Mouse (Mus musculus): ENCODE data around the gene Trub1. TPM values are rescaled to one million over a fixed set of nuclear protein-coding genes. Genes with fewer than 3 reads are reported as not detected.
A peak's percentile ranks its signal among the peaks of the same experiment; 100 is the strongest.

Gene Trub1
- polyA plus RNA-seq, 1 experiment: 25.9 TPM

GRCm38 (mm10) chr19:57437042-57437441, 15.7 kb upstream of the Trub1 start:
- Histone ChIP-seq H3K4me1 (ENCODE audit: control insufficient read depth, insufficient read depth, low read length) (no peaks in the 10 kb centered on the region), H3K27ac (ENCODE audit: insufficient read depth, low read length) (no peak overlapping the region), H3K4me3 (ENCODE audit: insufficient read depth, low read length) (no peak overlapping the region)
- TF ChIP-seq CTCF (IDR thresholded peaks at IDR 0.05; ENCODE audit: extremely low read depth, insufficient read depth, low read length) (no peak), POLR2A (IDR thresholded peaks at IDR 0.05; ENCODE audit: extremely low read depth, insufficient read depth, low read length) (no peak)

- Histone ChIP-seq H3K4me3 (ENCODE audit: insufficient read depth, low read length) (no peak overlapping the region), H3K27ac (ENCODE audit: insufficient read depth, low read length) (no peak overlapping the region), H3K4me1 (ENCODE audit: control insufficient read depth, insufficient read depth, low read length) (no peaks in the 10 kb centered on the region)
- TF ChIP-seq CTCF (IDR thresholded peaks at IDR 0.05; ENCODE audit: extremely low read depth, insufficient read depth, low read length) (no peak), POLR2A (IDR thresholded peaks at IDR 0.05; ENCODE audit: extremely low read depth, insufficient read depth, low read length) (no peak)
Observed at GRCm38 (mm10) chr19:57439296-57439695, 13.4 kb upstream of the Trub1 start.

DNA sequence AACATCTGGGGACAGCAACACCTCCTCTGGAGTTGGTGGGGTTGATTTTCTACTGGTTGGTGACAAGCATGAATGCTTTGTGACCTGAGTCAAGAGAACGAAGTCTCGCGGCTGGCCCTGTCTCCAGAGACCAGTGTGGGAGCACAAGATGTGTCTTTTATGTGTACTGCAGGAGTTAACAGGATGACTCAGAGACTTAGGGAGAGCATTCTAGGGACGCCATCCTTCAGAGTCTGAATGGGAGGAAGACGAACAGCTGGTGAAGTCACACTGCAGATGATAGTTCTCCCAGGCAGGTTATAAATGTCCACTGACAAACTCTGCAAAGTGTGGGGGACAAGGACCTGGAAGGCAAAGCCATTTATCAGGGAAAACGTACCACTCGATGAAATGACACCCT, 11.2 kb upstream of the Trub1 start:
- H3K4me1 ChIP-seq (ENCODE audit: control insufficient read depth, insufficient read depth, low read length): peaks cover 4% of the 10 kb centered on the region; the same call in 1 of the 2 replicates
- H3K27ac ChIP-seq (ENCODE audit: insufficient read depth, low read length): no peak overlapping the region
- TF ChIP-seq POLR2A (IDR thresholded peaks at IDR 0.05; ENCODE audit: extremely low read depth, insufficient read depth, low read length) (no peak), CTCF (IDR thresholded peaks at IDR 0.05; ENCODE audit: extremely low read depth, insufficient read depth, low read length) (no peak)
- no peak overlapping the region for H3K4me3 ChIP-seq (ENCODE audit: insufficient read depth, low read length)

- no peak for TF ChIP-seq CTCF (IDR thresholded peaks at IDR 0.05; ENCODE audit: extremely low read depth, insufficient read depth, low read length)
- TF ChIP-seq POLR2A (IDR thresholded peaks at IDR 0.05; ENCODE audit: extremely low read depth, insufficient read depth, low read length): no peak
- no peak overlapping the region for H3K27ac ChIP-seq (ENCODE audit: insufficient read depth, low read length)
- peaks cover 4% of the 10 kb centered on the region; the same call in 1 of the 2 replicates for H3K4me1 ChIP-seq (ENCODE audit: control insufficient read depth, insufficient read depth, low read length)
- no peak overlapping the region for H3K4me3 ChIP-seq (ENCODE audit: insufficient read depth, low read length)
Observed at GRCm38 (mm10) chr19:57442936-57443657, 9.6 kb upstream of the Trub1 start.

GRCm38 (mm10) chr19:57445049-57445448, 7.7 kb upstream of the Trub1 start:
- Histone ChIP-seq H3K27ac (ENCODE audit: insufficient read depth, low read length) (no peak overlapping the region), H3K4me1 (ENCODE audit: control insufficient read depth, insufficient read depth, low read length) (peaks cover 4% of the 10 kb centered on the region; the same call in 1 of the 2 replicates), H3K4me3 (ENCODE audit: insufficient read depth, low read length) (no peak overlapping the region)
- no peak for TF ChIP-seq POLR2A (IDR thresholded peaks at IDR 0.05; ENCODE audit: extremely low read depth, insufficient read depth, low read length)
- TF ChIP-seq CTCF (IDR thresholded peaks at IDR 0.05; ENCODE audit: extremely low read depth, insufficient read depth, low read length): no peak

GRCm38 (mm10) chr19:57450849-57451248, 1.9 kb upstream of the Trub1 start:
- TF ChIP-seq CTCF (IDR thresholded peaks at IDR 0.05; ENCODE audit: extremely low read depth, insufficient read depth, low read length): no peak
- Histone ChIP-seq H3K27ac (ENCODE audit: insufficient read depth, low read length) (no peak overlapping the region), H3K4me1 (ENCODE audit: control insufficient read depth, insufficient read depth, low read length) (peaks cover 3% of the 10 kb centered on the region), H3K4me3 (ENCODE audit: insufficient read depth, low read length) (no peak overlapping the region; the same call in 1 of the 2 replicates)

GRCm38 (mm10) chr19:57451762-57452161, 950 bp upstream of the Trub1 start:
- Histone ChIP-seq H3K4me3 (ENCODE audit: insufficient read depth, low read length) (peak overlapping the region; percentile 73; the same call in 1 of the 2 replicates), H3K4me1 (ENCODE audit: control insufficient read depth, insufficient read depth, low read length) (peaks cover 3% of the 10 kb centered on the region), H3K27ac (ENCODE audit: insufficient read depth, low read length) (no peak overlapping the region)
- no peak for TF ChIP-seq POLR2A (IDR thresholded peaks at IDR 0.05; ENCODE audit: extremely low read depth, insufficient read depth, low read length)
- TF ChIP-seq CTCF (IDR thresholded peaks at IDR 0.05; ENCODE audit: extremely low read depth, insufficient read depth, low read length): no peak

- H3K4me3 ChIP-seq (ENCODE audit: insufficient read depth, low read length): peak overlapping the region; percentile 73
- no peak overlapping the region for H3K27ac ChIP-seq (ENCODE audit: insufficient read depth, low read length)
- peaks cover 3% of the 10 kb centered on the region for H3K4me1 ChIP-seq (ENCODE audit: control insufficient read depth, insufficient read depth, low read length)
- TF ChIP-seq CTCF (IDR thresholded peaks at IDR 0.05; ENCODE audit: extremely low read depth, insufficient read depth, low read length): no peak
- TF ChIP-seq POLR2A (IDR thresholded peaks at IDR 0.05; ENCODE audit: extremely low read depth, insufficient read depth, low read length): no peak
Observed at GRCm38 (mm10) chr19:57453218-57453600, 497 bp downstream of the Trub1 start.

- no peak for TF ChIP-seq CTCF (IDR thresholded peaks at IDR 0.05; ENCODE audit: extremely low read depth, insufficient read depth, low read length)
- no peak for TF ChIP-seq POLR2A (IDR thresholded peaks at IDR 0.05; ENCODE audit: extremely low read depth, insufficient read depth, low read length)
- Histone ChIP-seq H3K4me3 (ENCODE audit: insufficient read depth, low read length) (no peak overlapping the region), H3K4me1 (ENCODE audit: control insufficient read depth, insufficient read depth, low read length) (peaks cover 3% of the 10 kb centered on the region), H3K27ac (ENCODE audit: insufficient read depth, low read length) (no peak overlapping the region)
Observed at GRCm38 (mm10) chr19:57455286-57455960, 2.7 kb downstream of the Trub1 start.

DNA sequence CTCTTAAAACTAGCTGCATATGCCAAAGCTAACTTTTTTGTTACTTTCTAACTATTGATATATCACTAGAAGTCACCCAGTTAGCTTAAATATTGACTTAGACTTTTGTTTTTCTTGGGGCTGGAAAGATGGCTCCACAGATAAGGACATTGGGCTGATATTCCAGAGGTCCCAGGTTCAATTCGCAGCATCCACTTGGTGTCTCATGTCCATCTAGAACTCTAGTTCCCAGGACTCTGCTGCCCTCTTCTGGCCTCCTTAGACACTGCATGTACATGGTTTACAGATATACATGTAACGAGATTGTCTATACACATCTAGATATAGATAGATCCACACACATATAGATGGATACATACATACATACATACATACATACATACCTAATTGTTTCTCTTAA, 4.4 kb downstream of the Trub1 start:
- H3K27ac ChIP-seq (ENCODE audit: insufficient read depth, low read length): no peak overlapping the region
- H3K4me3 ChIP-seq (ENCODE audit: insufficient read depth, low read length): no peak overlapping the region
- peak; percentile 45; the same call in 1 of the 2 replicates for TF ChIP-seq CTCF (IDR thresholded peaks at IDR 0.05; ENCODE audit: extremely low read depth, insufficient read depth, low read length)
- TF ChIP-seq POLR2A (IDR thresholded peaks at IDR 0.05; ENCODE audit: extremely low read depth, insufficient read depth, low read length): no peak
- H3K4me1 ChIP-seq (ENCODE audit: control insufficient read depth, insufficient read depth, low read length): peaks cover 3% of the 10 kb centered on the region

Data from cortical plate, adult 2 months (tissue).